Mouse (Mus musculus) cerebellum, adult 2 months (tissue): ENCODE results near the gene Itprid1.

ENCODE experiments used
- CTCF ChIP-seq: fragments of 200-500 bp; IDR thresholded peaks from 2 replicates; pipeline ENCODE4 v1.5.1; 2011; ENCODE audit warnings: low read depth, mild to moderate bottlenecking, control low read depth, low read length, moderate library complexity, borderline replicate concordance; ENCODE audit not compliant: insufficient read depth
- POLR2A ChIP-seq: fragments of 200-500 bp; IDR thresholded peaks from 2 replicates; pipeline ENCODE4 v1.6.1; 2011; ENCODE audit warnings: low read length, control low read depth, borderline replicate concordance; ENCODE audit not compliant: insufficient read depth

- TF ChIP-seq POLR2A (no peak), CTCF (no peak)
Measured at GRCm38 (mm10) chr6:55920866-55921630, 84.4 kb downstream of the Itprid1 start.
